Mouse (Mus musculus) forebrain, embryonic 14.5 days (tissue): ENCODE results near the gene Lrrc26. TPM values are rescaled to one million over a fixed set of nuclear protein-coding genes. Genes with fewer than 3 reads are reported as not detected.
A peak's percentile ranks its signal among the peaks of the same experiment; 100 is the strongest.

ENCODE experiments used
- ATAC-seq: fragments of 200-750 bp; cut with Nextera tagmentation; 2 replicates; pipeline ENCODE4 v1.8.0; 2017; ENCODE audit warnings: mild to moderate bottlenecking, moderate library complexity
- DNase-seq: peaks from one replicate; pipeline ENCODE4 v3.0.0-alpha.2; 2015; ENCODE audit warnings: low spot score
- H3K27ac ChIP-seq: fragments of 300-500 bp; sonication (generic); 2 replicates; pipeline ENCODE4 v1.5.1; 2014; ENCODE audit warnings: low read depth, mild to moderate bottlenecking, control low read depth, low read length, moderate library complexity
- H3K27me3 ChIP-seq: fragments of 300-500 bp; sonication (generic); replicated peaks from 2 replicates; pipeline ENCODE4 v1.6.1; 2014; ENCODE audit warnings: low read length, control low read depth, mixed read lengths; ENCODE audit not compliant: control insufficient read depth, insufficient read depth
- H3K36me3 ChIP-seq: fragments of 300-500 bp; sonication (generic); 2 replicates; pipeline ENCODE4 v1.6.1; 2014; ENCODE audit warnings: low read length, control low read depth; ENCODE audit not compliant: control insufficient read depth, insufficient read depth
- H3K4me1 ChIP-seq: fragments of 300-500 bp; sonication (generic); 2 replicates; pipeline ENCODE4 v1.6.1; 2014; ENCODE audit warnings: antibody characterized with exemption, low read length, control low read depth; ENCODE audit not compliant: control insufficient read depth, insufficient read depth
- H3K4me2 ChIP-seq: fragments of 300-500 bp; sonication (generic); 2 replicates; pipeline ENCODE4 v1.6.1; 2014; ENCODE audit warnings: mild to moderate bottlenecking, control low read depth, low read length
- H3K4me3 ChIP-seq: fragments of 300-500 bp; sonication (generic); 2 replicates; pipeline ENCODE4 v1.5.1; 2014; ENCODE audit warnings: low read depth, low read length, control low read depth
- H3K9ac ChIP-seq: fragments of 300-500 bp; sonication (generic); 2 replicates; pipeline ENCODE4 v1.6.1; 2014; ENCODE audit warnings: mild to moderate bottlenecking, low read length, control low read depth, moderate library complexity
- H3K9me3 ChIP-seq: fragments of 300-500 bp; sonication (generic); replicated peaks from 2 replicates; pipeline ENCODE4 v1.6.1; 2016; ENCODE audit warnings: low read length, control low read depth, mixed read lengths; ENCODE audit not compliant: control insufficient read depth
- WGBS: fragments of 180-500 bp; shearing (Covaris S2); extraction: QIAGEN DNeasy Blood & Tissue Kit; methylation state at CpG from one replicate; pipeline ENCODE4 v1.1.7; 2014; 5-methylcytosine and 5-hydroxymethylcytosine counted together
- polyA plus RNA-seq: library from polyadenylated mRNA; unstranded; fragments of >200 nt; fragmentation: Nextera tagmentation; extraction: Ambion mirVana; gene quantifications from 2 replicates; pipeline ENCODE4 v1.2.1, GENCODE M21; 2014

Lrrc26 gene
- polyA plus RNA-seq, 1 experiment from 2014 or later = not detected

DNA sequence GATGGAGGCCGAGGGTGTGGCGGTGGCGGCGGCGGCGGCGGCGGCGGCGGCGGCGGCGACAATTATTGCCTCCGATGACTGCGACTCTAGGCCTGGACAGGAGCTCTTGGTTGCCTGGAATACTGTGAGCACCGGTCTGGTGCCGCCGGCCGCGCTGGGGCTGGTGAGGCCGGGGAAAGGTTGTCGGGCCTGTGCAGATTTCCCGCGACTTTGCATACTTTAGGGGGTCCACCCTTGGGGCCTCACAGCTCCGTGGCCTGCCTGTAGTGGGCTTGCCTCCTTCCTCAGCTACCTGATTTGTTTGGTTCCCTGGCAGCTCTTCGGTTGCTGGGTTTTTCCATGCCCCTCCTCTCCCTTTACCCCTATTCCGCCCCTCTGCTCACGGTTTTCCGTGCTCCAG, 17.2 kb upstream of the Lrrc26 start:
- 0% methylated on average over 27 of the region's 29 CpGs for WGBS
- DNase-seq (no peak), ATAC-seq (peak; percentile 70)
- Histone ChIP-seq H3K4me1 (peaks cover 19% of the 10 kb centered on the region), H3K36me3 (peaks cover 72% of the 10 kb centered on the region), H3K27ac (no peak overlapping the region), H3K4me2 (peak overlapping the region; percentile 97), H3K9ac (peak overlapping the region; percentile 84), H3K27me3 (no peaks in the 10 kb centered on the region), H3K9me3 (no peaks in the 10 kb centered on the region), H3K4me3 (peak overlapping the region; percentile 88)

GRCm38 (mm10) chr2:25273010-25273409, 16.7 kb upstream of the Lrrc26 start:
- Histone ChIP-seq H3K4me1 (peaks cover 19% of the 10 kb centered on the region), H3K4me3 (peak overlapping the region; percentile 88), H3K36me3 (peaks cover 76% of the 10 kb centered on the region), H3K27me3 (no peaks in the 10 kb centered on the region), H3K9me3 (no peaks in the 10 kb centered on the region), H3K27ac (no peak overlapping the region), H3K9ac (peak overlapping the region; percentile 84), H3K4me2 (peak overlapping the region; percentile 97)
- DNase-seq (no peak), ATAC-seq (no peak)
- WGBS = 43% methylated on average over 16 of the region's 16 CpGs

DNA sequence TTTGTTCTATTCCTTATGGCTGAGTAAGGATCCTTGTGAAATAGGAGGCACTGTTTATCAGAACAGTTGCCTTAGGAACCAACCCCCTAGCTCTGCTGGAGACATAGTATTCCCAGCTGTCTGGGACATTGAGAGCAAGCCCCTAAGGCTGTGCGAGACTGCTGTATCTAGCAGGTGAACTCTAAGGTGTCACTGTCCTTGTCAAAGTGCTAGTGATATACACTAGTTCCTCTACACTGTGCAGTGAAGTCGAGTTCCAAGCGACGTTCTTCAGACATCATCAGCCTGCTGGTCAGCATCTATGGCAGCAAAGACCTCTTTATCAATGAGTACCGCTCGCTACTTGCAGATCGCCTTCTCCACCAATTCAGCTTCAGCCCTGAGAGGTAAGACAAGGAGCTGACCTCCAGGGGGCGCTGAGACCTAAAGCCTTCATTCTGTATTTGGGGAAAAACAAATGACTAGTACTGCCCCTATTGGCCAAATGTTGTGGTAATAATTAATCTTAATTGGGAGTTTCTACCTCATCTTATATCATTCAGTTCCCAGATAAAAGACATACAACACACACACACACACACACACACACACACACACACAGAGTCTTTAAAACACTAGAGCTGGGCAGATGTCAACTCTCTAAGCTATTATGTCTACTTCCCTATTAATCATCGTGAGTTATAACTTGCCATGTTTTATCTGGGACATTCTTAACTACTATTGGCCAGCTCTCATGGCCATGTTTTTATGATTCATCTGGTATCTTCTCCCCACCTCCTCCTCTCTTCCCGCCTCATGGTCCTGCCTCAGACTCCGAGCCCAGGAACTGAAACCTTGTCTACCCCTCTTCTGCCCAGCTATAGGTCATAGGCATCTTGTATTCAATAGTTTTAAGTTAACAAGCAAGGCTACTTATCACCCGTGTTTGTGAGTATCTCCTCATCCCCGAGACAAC, 10.5 kb upstream of the Lrrc26 start:
- H3K4me2 ChIP-seq = no peak overlapping the region

GRCm38 (mm10) chr2:25285551-25285950, 4.2 kb upstream of the Lrrc26 start:
- no peak overlapping the region for H3K4me2 ChIP-seq
- no peaks in the 10 kb centered on the region for H3K9me3 ChIP-seq
- 95% methylated on average over 2 of the region's 2 CpGs for WGBS
- H3K4me1 ChIP-seq = no peaks in the 10 kb centered on the region
- H3K4me3 ChIP-seq = no peak overlapping the region
- peaks cover 57% of the 10 kb centered on the region for H3K36me3 ChIP-seq
- no peak for ATAC-seq
- peaks cover 27% of the 10 kb centered on the region for H3K27me3 ChIP-seq
- no peak overlapping the region for H3K9ac ChIP-seq
- DNase-seq = no peak
- H3K27ac ChIP-seq = no peak overlapping the region

More for the DNA sequence above, 10.5 kb upstream of the Lrrc26 start:
- Histone ChIP-seq H3K27ac (no peak overlapping the region), H3K4me3 (no peak overlapping the region), H3K9me3 (no peaks in the 10 kb centered on the region), H3K9ac (no peak overlapping the region), H3K4me1 (no peaks in the 10 kb centered on the region), H3K27me3 (no peaks in the 10 kb centered on the region), H3K36me3 (peaks cover 97% of the 10 kb centered on the region)
- ATAC-seq (peak; percentile 72), DNase-seq (peak; percentile 89)
- 57% methylated on average over 13 of the region's 13 CpGs for WGBS

DNA sequence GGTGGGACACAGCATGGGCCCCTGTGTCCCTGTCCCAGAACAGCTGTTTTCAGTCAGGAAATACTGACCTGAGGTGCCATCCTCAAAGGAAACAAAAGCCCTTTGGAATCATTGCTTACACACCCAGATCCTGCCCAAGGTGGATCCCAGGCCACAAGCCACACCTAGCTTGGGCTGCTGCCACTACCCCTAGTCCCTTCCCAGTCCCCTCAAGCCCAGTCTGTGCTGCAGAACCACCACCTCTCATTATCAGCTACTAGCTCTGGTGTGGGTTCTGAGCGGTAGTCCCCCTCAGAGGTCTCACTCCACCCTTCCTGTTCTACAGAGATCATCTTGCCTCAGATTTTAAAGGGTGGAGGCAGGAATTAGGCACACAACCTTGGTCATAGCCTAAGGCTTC, 3.4 kb upstream of the Lrrc26 start:
- ATAC-seq (no peak), DNase-seq (no peak)
- no peak overlapping the region for H3K4me3 ChIP-seq
- no peak overlapping the region for H3K4me2 ChIP-seq
- no peak overlapping the region for H3K9ac ChIP-seq
- WGBS = 86% methylated on average over 1 of the region's 1 CpGs
- no peaks in the 10 kb centered on the region for H3K4me1 ChIP-seq
- peaks cover 35% of the 10 kb centered on the region for H3K27me3 ChIP-seq
- H3K27ac ChIP-seq = no peak overlapping the region
- H3K9me3 ChIP-seq = no peaks in the 10 kb centered on the region
- peaks cover 50% of the 10 kb centered on the region for H3K36me3 ChIP-seq

- Histone ChIP-seq H3K4me1 (no peaks in the 10 kb centered on the region), H3K4me3 (no peak overlapping the region), H3K27me3 (peaks cover 42% of the 10 kb centered on the region), H3K36me3 (peaks cover 44% of the 10 kb centered on the region), H3K4me2 (no peak overlapping the region), H3K9ac (no peak overlapping the region), H3K27ac (no peak overlapping the region), H3K9me3 (no peaks in the 10 kb centered on the region)
- DNase-seq (no peak), ATAC-seq (no peak)
- WGBS = 67% methylated on average over 7 of the region's 7 CpGs
Observed at GRCm38 (mm10) chr2:25286837-25287636, 2.7 kb upstream of the Lrrc26 start.

DNA sequence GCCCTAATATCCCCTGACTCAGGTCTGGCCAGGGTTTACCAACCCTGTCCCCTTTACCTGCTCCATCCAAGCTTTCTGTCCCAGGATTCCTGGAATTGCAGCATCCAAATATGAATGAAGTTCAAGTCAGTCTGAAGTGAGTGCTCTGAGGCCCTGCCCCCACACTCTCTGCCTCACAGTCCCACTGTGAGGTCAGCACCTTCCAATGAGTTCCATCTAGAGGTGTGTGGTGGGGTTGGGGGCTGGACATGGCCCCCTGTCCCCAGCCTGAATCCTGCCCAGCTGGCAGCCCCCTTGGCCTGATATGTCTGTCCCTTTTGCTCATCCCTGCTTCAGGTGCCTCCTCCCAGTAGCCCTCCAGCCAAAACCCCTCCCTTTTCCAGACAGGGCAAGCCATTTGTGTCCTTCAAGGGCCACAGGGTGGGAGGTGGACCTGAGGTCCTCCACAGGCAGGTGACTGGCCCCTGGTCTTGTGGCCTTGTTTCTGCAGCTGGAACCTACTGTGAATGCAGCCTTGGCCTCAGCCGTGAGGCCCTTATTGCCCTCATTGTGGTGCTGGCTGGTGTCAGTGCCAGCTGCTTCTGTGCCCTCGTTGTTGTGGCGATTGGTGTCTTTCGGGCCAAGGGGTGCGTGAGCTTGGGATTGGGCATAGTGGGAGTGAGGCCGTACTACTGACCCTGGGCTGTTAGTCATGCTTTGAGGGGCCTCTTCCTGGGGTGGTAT, 1.6 kb upstream of the Lrrc26 start, which contains the start of gene Tmem210:
Gene Tmem210, plus strand, starts transcription at position 219 of the 723 bp plus-strand sequence.
- no peak within 1 kb of the TSS for H3K4me2 ChIP-seq
- H3K27ac ChIP-seq = no peak within 1 kb of the TSS
- H3K4me3 ChIP-seq = no peak within 1 kb of the TSS
- peaks cover 34% of the 10 kb centered on the region for H3K36me3 ChIP-seq
- 90% methylated on average over 6 of the region's 6 CpGs for WGBS
- no peak within 1 kb of the TSS for H3K9ac ChIP-seq
- DNase-seq (no peak), ATAC-seq (no peak)
- no peaks in the 10 kb centered on the region for H3K4me1 ChIP-seq
- H3K9me3 ChIP-seq = no peaks in the 10 kb centered on the region
- H3K27me3 ChIP-seq = peaks cover 53% of the 10 kb centered on the region

GRCm38 (mm10) chr2:25288734-25289345, 875 bp upstream of the Lrrc26 start:
- no peak overlapping the region for H3K27ac ChIP-seq
- H3K9me3 ChIP-seq = no peaks in the 10 kb centered on the region
- no peak overlapping the region for H3K4me2 ChIP-seq
- DNase-seq (no peak), ATAC-seq (no peak)
- no peak overlapping the region for H3K4me3 ChIP-seq
- WGBS = 84% methylated on average over 7 of the region's 7 CpGs
- no peak overlapping the region for H3K9ac ChIP-seq
- peaks cover 26% of the 10 kb centered on the region for H3K36me3 ChIP-seq
- H3K4me1 ChIP-seq = no peaks in the 10 kb centered on the region
- peaks cover 55% of the 10 kb centered on the region for H3K27me3 ChIP-seq
